Comparison of ENCODE assay signal across 9 mouse cellular contexts in the genomic region with DNA sequence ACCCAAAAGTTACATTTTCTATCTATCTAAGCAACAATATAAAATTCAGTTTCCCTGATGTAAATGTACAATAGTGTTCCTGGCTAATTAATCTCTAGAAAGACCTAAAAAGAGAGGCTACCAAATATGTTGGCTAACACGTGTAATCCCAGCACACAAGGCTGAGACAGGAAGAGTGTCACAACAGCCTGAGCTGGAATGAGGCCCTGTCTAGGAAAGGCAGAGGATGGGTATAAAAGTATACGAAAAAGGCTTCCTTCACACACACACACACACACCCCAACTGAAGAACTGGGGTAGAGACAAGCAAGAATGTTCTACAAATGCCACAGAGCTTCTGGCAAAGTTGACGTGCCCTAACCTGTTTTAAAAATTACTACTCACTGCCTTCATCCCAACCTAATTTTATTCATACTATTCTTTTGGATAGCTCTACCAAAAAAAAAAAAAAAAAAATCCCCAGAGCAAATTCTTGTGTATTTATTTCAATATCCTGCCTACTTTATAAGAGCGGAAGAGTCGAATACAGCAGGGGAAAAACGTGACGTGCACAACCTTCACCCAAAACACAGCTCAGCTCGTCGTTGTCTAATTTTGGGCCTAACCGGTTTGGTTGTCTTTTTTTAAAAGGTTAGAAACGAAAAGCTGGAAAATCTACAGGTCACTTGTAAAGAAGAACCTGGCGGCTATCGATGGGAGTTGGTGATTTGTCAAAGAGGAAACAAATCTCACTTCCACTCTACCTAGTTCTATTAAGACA. TPM values are rescaled to one million over a fixed set of nuclear protein-coding genes. Genes with fewer than 3 reads are reported as not detected.
DNase-seq lines count a peak whose midpoint lies in the region; ATAC-seq and TF ChIP-seq lines count a peak whose summit lies in the region.
"Had no signal": no experiment of that assay in that cellular context is flagged by ENCODE, and none has a peak within 500 bp of the region (broad histone marks: within the 10 kb centered on the region; RNA-seq: fewer than 3 reads in every experiment).

No protein-coding gene starts in this region.

- H3K79me2 ChIP-seq in heart, adult 2 months (replicated peaks; ENCODE audit: control insufficient read depth, insufficient read depth, low read length) = peaks cover 1% of the 10 kb centered on the region; the same call in 1 of the 2 replicates

- DNase-seq in heart, adult 2 months = no peak
- no peak for DNase-seq in heart, postnatal 14 days
- DNase-seq in 416B (ENCODE audit: low read depth) = peak; percentile 45
- DNase-seq in urinary bladder, adult 18-20 months (ENCODE audit: low spot score in 2 of 2) = no peak
- DNase-seq in urinary bladder, postnatal 10 days (ENCODE audit: low spot score) = no peak

- intact Hi-C loops in heart, adult 2 months (cut with DNase I) = loop anchor here (2.0 to 5.0 kb wide), 3 partner anchors 21 to 76 kb away; partner anchors contain the start of genes Cep19, Pigx and Senp5
- intact Hi-C loops in heart, postnatal 14 days (cut with DNase I) = loop anchor here (5.0 kb wide), 1 partner anchor 76 kb away; the partner anchor contains the start of gene Senp5

- H3K4me3 ChIP-seq in heart, adult 2 months = peak overlapping the region; percentile 81
- peak overlapping the region; percentile 97 for H3K4me3 ChIP-seq in embryonic facial prominence, embryonic 13.5 days
- H3K4me3 ChIP-seq in intestine, embryonic 15.5 days (replicated peaks) = peak overlapping the region; percentile 94
- peak overlapping the region; percentile 99 for H3K4me3 ChIP-seq in neural tube, embryonic 15.5 days (replicated peaks)

- no peaks in the 10 kb centered on the region for H3K27me3 ChIP-seq in heart, adult 2 months (ENCODE audit: control insufficient read depth, insufficient read depth, low read length)
- no peaks in the 10 kb centered on the region for H3K27me3 ChIP-seq in embryonic facial prominence, embryonic 13.5 days
- no peaks in the 10 kb centered on the region for H3K27me3 ChIP-seq in intestine, embryonic 15.5 days (replicated peaks)
- no peaks in the 10 kb centered on the region for H3K27me3 ChIP-seq in neural tube, embryonic 15.5 days (replicated peaks)
- H3K27me3 ChIP-seq: Patski had no signal

- H3K4me1 ChIP-seq in heart, adult 2 months (ENCODE audit: control insufficient read depth, insufficient read depth, low read length) = peaks cover 11% of the 10 kb centered on the region
- peaks cover 16% of the 10 kb centered on the region for H3K4me1 ChIP-seq in embryonic facial prominence, embryonic 13.5 days
- peaks cover 6% of the 10 kb centered on the region for H3K4me1 ChIP-seq in intestine, embryonic 15.5 days (replicated peaks)
- peaks cover 25% of the 10 kb centered on the region for H3K4me1 ChIP-seq in neural tube, embryonic 15.5 days

- peak overlapping the region; percentile 73 for H3K4me2 ChIP-seq in embryonic facial prominence, embryonic 13.5 days
- H3K4me2 ChIP-seq in intestine, embryonic 15.5 days (replicated peaks) = peak overlapping the region; percentile 65
- H3K4me2 ChIP-seq in neural tube, embryonic 15.5 days = peak overlapping the region; percentile 63

- TF ChIP-seq EP300 in heart, adult 2 months (IDR thresholded peaks at IDR 0.05; ENCODE audit: insufficient read depth, low read depth, low read length) = no peak

- peaks cover 20% of the 10 kb centered on the region for H3K36me3 ChIP-seq in heart, adult 2 months (ENCODE audit: control insufficient read depth, insufficient read depth, low read length)
- H3K36me3 ChIP-seq in embryonic facial prominence, embryonic 13.5 days = no peaks in the 10 kb centered on the region; the same call in 1 of the 2 replicates
- H3K36me3 ChIP-seq in intestine, embryonic 15.5 days = no peaks in the 10 kb centered on the region
- no peaks in the 10 kb centered on the region for H3K36me3 ChIP-seq in neural tube, embryonic 15.5 days

- TF ChIP-seq POLR2A in heart, adult 2 months (IDR thresholded peaks at IDR 0.05; ENCODE audit: insufficient read depth, low read depth, low read length) = no peak

- ATAC-seq in embryonic facial prominence, embryonic 13.5 days (ENCODE audit: insufficient number of reproducible peaks, insufficient read depth, low FRiP score, low TSS enrichment, low read depth) = no peak
- no peak for ATAC-seq in intestine, embryonic 15.5 days
- ATAC-seq in neural tube, embryonic 15.5 days (ENCODE audit: low FRiP score) = no peak

- no peak for TF ChIP-seq CTCF in heart, adult 2 months (IDR thresholded peaks at IDR 0.05)

- 3% methylated on average over 13 of the region's 13 CpGs for WGBS in heart, adult 2 months
- 5% methylated on average over 13 of the region's 13 CpGs for WGBS in embryonic facial prominence, embryonic 13.5 days
- 5% methylated on average over 13 of the region's 13 CpGs for WGBS in intestine, embryonic 15.5 days
- 10% methylated on average over 13 of the region's 13 CpGs for WGBS in neural tube, embryonic 15.5 days

- H3K9ac ChIP-seq in heart, adult 2 months (ENCODE audit: low read depth, low read length) = peak overlapping the region; percentile 98
- H3K9ac ChIP-seq in embryonic facial prominence, embryonic 13.5 days = peak overlapping the region; percentile 99
- peak overlapping the region; percentile 98 for H3K9ac ChIP-seq in intestine, embryonic 15.5 days
- peak overlapping the region; percentile 93 for H3K9ac ChIP-seq in neural tube, embryonic 15.5 days (replicated peaks)

- H3K9me3 ChIP-seq in embryonic facial prominence, embryonic 13.5 days = no peaks in the 10 kb centered on the region
- no peaks in the 10 kb centered on the region for H3K9me3 ChIP-seq in intestine, embryonic 15.5 days
- H3K9me3 ChIP-seq in neural tube, embryonic 15.5 days (replicated peaks) = no peaks in the 10 kb centered on the region

- H3K27ac ChIP-seq in heart, adult 2 months = peak overlapping the region; percentile 95
- peak overlapping the region; percentile 96 for H3K27ac ChIP-seq in embryonic facial prominence, embryonic 13.5 days
- peak overlapping the region; percentile 97 for H3K27ac ChIP-seq in intestine, embryonic 15.5 days
- peak overlapping the region; percentile 93; the same call in 1 of the 2 replicates for H3K27ac ChIP-seq in neural tube, embryonic 15.5 days (replicated peaks)

RNA-seq across cellular contexts. Expression of gene Pak2, which starts 1.3 kb away (rescaled TPM):
- total RNA-seq in heart, adult 2 months (2021) = 10 to 100 TPM; 26.3 to 27.3 TPM
- polyA plus RNA-seq in heart, adult 2 months (2012; rRNA removed) = 9.6 and 15.3 TPM in 2 replicates
- total RNA-seq in heart, postnatal 14 days (2021) = 10 to 100 TPM; 31.9 to 32.9 TPM
- 32.3 and 33.6 TPM in 2 replicates for polyA plus RNA-seq in embryonic facial prominence, embryonic 13.5 days (2015; fragmentation: Nextera tagmentation; extraction: Ambion mirVana)
- polyA plus RNA-seq in intestine, embryonic 15.5 days (2015; fragmentation: Nextera tagmentation; extraction: Ambion mirVana) = 33.8 and 38.3 TPM in 2 replicates
- 23.1 and 26.7 TPM in 2 replicates for polyA plus RNA-seq in neural tube, embryonic 15.5 days (2015; fragmentation: Nextera tagmentation; extraction: Ambion mirVana)

RNA-seq across cellular contexts. Expression of gene Pigx, which starts 21.7 kb away (rescaled TPM):
- 10 to 100 TPM; 21.0 to 21.2 TPM for total RNA-seq in heart, adult 2 months (2021)
- 12.4 and 23.2 TPM in 2 replicates for polyA plus RNA-seq in heart, adult 2 months (2012; rRNA removed)
- 10 to 100 TPM; 18.8 to 24.5 TPM for total RNA-seq in heart, postnatal 14 days (2021)
- polyA plus RNA-seq in embryonic facial prominence, embryonic 13.5 days (2015; fragmentation: Nextera tagmentation; extraction: Ambion mirVana) = 127 and 132 TPM in 2 replicates
- 107 and 109 TPM in 2 replicates for polyA plus RNA-seq in intestine, embryonic 15.5 days (2015; fragmentation: Nextera tagmentation; extraction: Ambion mirVana)
- polyA plus RNA-seq in neural tube, embryonic 15.5 days (2015; fragmentation: Nextera tagmentation; extraction: Ambion mirVana) = 93.0 and 95.2 TPM in 2 replicates

RNA-seq across cellular contexts. Expression of gene Cep19, which starts 21.8 kb away (rescaled TPM):
- 1 to 10 TPM; 8.6 to 9.8 TPM for total RNA-seq in heart, adult 2 months (2021)
- 8.8 and 9.7 TPM in 2 replicates for polyA plus RNA-seq in heart, adult 2 months (2012; rRNA removed)
- total RNA-seq in heart, postnatal 14 days (2021) = 10 to 100 TPM in 1 of 2 experiments, 1 to 10 TPM in 1; 8.9 to 10.2 TPM
- 25.9 and 32.5 TPM in 2 replicates for polyA plus RNA-seq in embryonic facial prominence, embryonic 13.5 days (2015; fragmentation: Nextera tagmentation; extraction: Ambion mirVana)
- polyA plus RNA-seq in intestine, embryonic 15.5 days (2015; fragmentation: Nextera tagmentation; extraction: Ambion mirVana) = 27.4 and 29.4 TPM in 2 replicates
- polyA plus RNA-seq in neural tube, embryonic 15.5 days (2015; fragmentation: Nextera tagmentation; extraction: Ambion mirVana) = 48.0 and 50.4 TPM in 2 replicates
